Mouse (Mus musculus) gastrocnemius, postnatal 14 days (tissue): ENCODE data around the gene Vipr1. TPM values are rescaled to one million over a fixed set of nuclear protein-coding genes. Genes with fewer than 3 reads are reported as not detected.
"Not testable (repeated sequence)": the region's sequence is repeated elsewhere in the genome, so short reads cannot be mapped to it uniquely, and the experiment has no call there.

Experiments used
- DNase-seq: peaks from one replicate; pipeline ENCODE4 v3.0.0; 2021; ENCODE audit warnings: mixed read lengths
- intact Hi-C: fragments of 180-260 bp; cut with DNase I; formaldehyde crosslinking; loops from one replicate; pipeline ENCODE4 v1.15.1; 2025; ENCODE audit warnings: low total_unique reads
- long read RNA-seq, 2 experiments: library from polyadenylated mRNA; stranded (forward); transcript quantifications; one replicate each; pipeline ENCODE4 v2.0.0; 2021
- total RNA-seq, 2 experiments: library from RNA; stranded (reverse); gene quantifications; 2 replicates each; pipeline ENCODE4 v1.2.3; 2021

Gene Vipr1
- 1 to 10 TPM; 1.1 to 1.2 TPM for total RNA-seq
- long read RNA-seq, experiment 1 = 0 reads
- long read RNA-seq, experiment 2, partial matches to known transcripts = 0 of 1 reads
- long read RNA-seq, experiment 2, other reads (novel, unspliced or antisense) = 1 of 1 reads

DNA sequence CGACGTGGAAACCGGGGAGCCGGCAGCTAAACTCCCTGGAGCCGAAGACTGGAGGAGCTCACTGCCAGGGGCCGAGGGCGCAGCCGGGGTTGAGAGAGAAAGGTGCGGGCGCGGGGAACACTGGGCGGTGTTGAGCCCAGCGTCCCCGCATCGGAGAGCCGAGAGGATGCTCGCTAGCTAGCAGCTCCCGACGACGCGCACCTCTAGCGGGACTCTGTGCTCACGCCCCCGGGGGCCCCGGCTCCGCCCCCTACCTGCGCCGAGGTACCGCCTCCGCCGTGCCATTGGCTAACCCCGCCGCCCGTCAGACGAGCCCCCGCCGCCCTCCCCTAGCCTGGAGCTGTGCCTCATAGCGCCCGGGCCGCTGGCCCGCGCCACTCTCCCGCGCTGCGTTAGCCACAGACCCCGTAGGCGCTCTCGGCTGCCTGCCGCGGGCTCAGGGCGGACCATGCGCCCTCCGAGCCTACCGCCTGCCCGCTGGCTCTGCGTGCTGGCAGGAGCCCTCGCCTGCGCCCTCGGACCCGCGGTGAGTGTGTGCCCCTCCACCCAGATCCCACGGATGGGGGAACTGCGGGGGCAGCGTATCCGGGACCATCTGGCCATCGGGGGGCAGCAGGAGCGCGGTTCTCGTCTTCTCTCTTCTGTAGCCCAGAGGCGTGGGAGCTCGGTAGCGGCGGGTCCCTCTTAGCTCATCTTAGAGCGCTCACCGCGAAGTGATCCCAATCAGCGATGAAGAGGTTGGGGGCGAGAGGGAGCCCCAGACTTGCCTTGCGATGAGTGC is at the start of gene Vipr1:
Vipr1 (plus strand) TSS at position 316 of the 781 bp plus-strand sequence.
- peak; percentile 45 for DNase-seq
- intact Hi-C loops = loop anchor here (5.0 kb wide), 1 partner anchor 40 kb away; no protein-coding TSS in a partner anchor

DNA sequence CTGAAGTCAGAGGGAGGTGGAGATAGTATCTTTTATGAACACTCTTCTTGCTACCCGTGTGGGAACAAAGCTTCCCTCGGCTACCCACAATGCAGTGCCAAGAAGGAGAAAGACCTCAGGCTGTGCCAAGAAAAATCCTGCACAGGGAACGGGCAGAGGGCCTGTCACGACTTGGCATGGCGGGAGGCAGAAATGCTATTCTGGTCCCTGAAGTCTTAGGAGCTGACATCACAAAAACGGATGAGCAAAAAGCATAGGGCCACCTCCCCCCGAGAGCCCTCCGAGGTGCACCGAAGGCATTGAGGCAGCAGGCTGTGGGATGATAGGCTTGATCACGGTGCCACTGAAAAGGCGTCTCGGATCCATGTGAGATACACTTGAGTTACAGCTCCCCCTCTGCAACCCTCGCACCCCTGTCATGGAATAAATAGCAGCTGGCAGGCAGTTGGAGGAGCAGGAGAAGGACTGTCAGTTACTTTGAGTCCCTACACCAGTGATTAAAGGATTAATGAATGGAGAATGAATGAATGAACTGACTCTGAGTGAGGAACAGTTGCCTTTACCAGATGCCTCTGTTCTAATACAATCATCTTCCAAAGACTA is 49.5 kb upstream of the Vipr1 start:
- intact Hi-C loops = no loop called here

DNA sequence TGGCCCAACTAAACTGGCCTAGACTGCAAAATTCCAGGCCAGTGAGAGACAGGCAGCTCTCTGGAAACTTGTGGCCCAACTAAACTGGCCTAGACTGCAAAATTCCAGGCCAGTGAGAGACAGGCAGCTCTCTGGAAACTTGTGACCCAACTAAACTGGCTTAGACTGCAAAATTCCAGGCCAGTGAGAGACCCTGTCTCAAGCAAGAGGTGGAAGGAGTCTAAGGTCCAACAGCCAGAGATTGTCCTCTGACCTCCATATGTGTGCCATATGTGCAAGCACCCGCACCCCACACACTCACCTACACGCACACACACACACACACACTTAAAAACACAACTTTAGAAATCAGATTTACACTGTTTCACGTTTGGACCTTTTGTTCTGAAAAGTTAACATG is 48.7 kb upstream of the Vipr1 start:
- DNase-seq, intact Hi-C loops: not testable (repeated sequence)

More for the DNA sequence above, 49.5 kb upstream of the Vipr1 start:
- no peak for DNase-seq

DNA sequence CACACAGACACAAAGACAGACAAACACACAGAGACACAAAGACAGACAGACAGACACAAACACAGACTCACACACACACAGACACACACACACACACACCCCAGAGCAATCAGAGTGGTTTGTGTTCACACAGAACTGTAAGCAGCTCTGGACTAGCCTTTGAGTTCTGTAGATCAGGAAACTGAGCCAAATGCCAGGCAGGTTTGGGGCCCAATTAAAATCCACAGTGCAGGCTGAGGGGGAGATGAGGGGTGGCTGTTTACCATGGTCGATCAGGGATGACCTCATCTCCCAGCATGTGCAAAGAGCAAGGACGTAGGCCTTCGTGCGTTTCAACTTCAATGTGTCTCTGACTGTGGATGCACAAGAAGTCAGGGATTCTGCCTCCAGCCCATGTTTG is 47.7 kb upstream of the Vipr1 start:
- intact Hi-C loops = no loop called here

DNA sequence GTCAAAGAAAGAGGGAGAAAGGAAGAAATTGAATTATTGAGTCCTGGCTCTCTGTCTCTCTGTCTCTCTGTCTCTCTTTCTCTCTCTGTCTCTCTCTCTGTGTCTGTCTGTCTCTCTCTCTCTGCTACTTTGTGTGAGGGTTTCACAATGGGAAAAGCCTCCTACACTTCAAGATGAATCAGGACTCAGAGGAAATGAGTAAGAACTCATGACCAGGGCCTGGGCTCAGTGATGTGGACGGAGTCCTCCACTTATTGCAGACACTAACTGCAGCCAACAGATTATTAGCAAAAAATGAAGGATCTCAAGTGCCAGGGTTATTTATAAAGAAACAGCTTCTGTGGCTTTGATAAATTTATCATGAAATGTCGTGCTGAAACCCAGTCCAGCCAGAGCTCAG is 44.4 kb upstream of the Vipr1 start:
- intact Hi-C loops = no loop called here
- DNase-seq = no peak

More for the DNA sequence above, 47.7 kb upstream of the Vipr1 start:
- no peak for DNase-seq

DNA sequence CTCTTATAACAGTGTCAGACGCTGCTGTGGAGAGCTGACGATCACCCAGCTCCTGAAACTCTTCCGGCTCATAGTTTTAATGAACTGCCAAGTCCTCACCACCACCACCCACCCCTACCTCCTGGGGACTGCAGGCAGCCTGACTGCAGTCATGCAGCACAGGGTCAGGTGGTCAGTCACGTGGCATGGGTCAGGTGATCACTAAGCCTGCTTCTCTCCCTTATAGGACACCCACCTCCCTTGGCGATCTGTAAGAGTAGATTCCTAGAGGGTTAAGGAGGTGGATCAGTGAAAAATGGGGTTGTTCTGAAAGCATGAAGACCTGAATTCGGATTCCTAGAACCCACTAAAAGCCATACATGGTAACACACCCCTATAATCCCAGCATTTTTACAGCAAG is 43.0 kb upstream of the Vipr1 start:
- intact Hi-C loops = no loop called here

DNA sequence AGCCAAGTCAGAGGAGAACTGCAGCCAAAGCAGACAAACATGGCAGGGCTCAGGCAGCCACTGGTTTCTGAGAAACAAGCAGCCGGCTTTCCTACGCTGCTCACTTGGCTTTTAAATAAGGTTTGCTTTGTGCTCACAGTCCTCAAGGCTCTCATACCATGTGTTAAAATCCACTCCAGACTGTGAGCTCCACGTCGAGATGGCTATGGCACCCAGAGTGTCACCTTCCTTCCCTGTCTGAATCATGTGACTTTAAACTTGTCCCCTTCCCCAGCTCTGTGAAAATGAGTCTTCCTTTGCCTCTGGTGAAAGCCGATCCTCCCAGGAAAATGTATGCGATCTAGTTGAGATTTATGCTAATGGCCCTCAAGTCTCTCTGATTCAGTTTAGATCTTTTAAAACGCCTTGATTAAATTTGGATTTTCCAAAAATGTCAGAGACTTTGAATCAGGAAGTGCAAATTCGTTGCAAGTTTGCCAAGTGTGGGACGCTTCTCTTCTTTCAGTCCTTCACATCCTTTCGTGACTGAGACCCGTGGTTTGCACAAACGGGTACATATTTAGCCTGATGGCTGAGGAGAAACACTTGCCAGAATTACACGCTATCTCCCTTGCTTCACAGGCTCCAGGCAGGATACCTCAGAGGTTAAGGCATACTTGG is 42.2 kb upstream of the Vipr1 start:
- DNase-seq = no peak
- intact Hi-C loops = loop anchor here (10.0 kb wide), 2 partner anchors 206 to 356 kb away; no protein-coding TSS in a partner anchor

More for the DNA sequence above, 43.0 kb upstream of the Vipr1 start:
- DNase-seq = no peak

DNA sequence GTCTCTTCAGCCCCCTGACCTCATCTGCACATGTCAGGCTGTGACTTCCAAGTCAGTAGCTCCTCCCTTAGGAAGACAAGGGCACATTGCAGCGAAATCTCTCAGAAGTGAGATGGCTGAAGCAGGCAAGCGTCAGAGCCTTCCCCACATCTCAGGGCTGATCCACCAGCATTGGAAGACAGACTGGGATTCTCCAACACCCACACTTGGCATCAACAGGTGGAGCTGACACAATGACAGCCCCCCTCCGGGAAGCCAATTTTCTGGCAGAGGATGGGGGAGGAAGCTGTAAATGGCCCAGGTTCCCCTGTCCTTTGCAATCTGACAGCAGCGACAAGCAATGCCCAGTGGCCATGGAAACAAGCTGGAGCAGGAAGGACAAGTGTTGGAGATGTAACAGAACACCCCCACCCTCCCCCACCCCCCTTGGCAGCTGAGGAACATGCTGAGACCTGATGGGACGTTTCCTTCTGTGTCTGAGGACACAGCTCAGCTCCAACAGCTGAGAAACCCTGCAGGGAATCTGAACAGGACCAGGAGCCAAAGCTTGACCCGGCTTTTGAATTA is 41.6 kb upstream of the Vipr1 start:
- intact Hi-C loops = loop anchor here (10.0 kb wide), 2 partner anchors 206 to 356 kb away; no protein-coding TSS in a partner anchor

DNA sequence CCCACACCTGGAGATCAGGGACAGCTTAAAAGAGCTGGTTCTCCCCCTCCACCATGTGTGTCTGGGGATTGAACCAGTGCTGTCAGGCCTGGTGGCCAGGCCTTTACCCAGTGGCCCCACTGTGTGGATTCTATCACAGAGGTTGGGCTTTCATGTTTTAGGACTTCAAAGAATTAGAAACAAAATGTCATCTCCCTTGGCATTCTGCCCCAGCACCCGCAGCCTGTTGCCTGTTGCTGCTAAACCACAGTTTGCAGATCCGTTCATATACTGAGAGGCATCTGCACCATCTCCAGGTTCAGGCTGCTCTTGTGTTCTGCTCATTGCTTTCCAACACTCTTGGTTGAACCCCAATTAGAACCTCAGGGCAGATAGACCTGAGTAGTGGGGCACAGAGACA is 40.1 kb upstream of the Vipr1 start:
- intact Hi-C loops = loop anchor here (10.0 kb wide), 2 partner anchors 208 to 358 kb away; no protein-coding TSS in a partner anchor
- DNase-seq = no peak

More for the DNA sequence above, 41.6 kb upstream of the Vipr1 start:
- peak; percentile 24 for DNase-seq

DNA sequence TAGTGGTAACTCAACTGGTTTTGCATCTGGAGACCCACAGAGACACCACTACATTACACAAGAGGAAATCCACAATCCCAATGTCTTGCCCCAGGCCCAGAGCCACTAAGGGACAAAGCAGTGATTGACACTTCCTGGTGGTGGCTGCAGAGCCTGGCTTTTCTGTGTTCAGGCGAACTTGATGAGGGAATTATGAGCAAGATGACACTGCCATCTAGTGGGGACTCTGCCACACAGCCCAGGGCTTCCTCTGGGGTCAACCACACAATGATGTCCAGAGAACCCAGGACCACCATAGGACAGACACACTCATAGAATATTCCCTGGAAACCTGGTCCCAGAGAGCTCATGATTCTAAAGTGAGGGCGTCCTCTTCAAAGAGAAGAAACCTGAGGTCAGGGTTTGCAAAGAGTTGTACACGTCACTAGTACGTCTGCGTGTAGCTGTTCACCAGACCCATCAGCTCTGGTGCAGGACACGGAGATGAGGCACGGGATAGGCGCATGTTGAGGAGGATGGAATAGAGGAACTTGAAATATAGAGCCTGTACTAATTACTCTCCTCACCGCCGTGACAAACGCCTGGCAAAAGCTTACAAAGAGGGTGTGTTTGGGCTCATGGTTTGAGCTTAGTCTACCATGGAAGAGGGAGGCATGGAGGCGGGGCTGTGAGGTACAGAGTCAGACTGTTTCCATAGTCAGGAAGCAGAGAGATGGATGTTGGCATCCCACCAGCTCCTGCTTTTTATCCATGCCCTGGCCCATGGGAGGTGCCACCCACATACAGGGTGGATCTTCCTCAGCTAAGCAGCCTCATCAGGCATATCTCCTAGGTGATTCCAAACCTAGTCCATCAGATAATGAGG is 36.9 kb upstream of the Vipr1 start:
- DNase-seq = peak; percentile 73
- intact Hi-C loops = loop anchor here (2.0 to 10.0 kb wide), 3 partner anchors 125 to 361 kb away; no protein-coding TSS in a partner anchor

DNA sequence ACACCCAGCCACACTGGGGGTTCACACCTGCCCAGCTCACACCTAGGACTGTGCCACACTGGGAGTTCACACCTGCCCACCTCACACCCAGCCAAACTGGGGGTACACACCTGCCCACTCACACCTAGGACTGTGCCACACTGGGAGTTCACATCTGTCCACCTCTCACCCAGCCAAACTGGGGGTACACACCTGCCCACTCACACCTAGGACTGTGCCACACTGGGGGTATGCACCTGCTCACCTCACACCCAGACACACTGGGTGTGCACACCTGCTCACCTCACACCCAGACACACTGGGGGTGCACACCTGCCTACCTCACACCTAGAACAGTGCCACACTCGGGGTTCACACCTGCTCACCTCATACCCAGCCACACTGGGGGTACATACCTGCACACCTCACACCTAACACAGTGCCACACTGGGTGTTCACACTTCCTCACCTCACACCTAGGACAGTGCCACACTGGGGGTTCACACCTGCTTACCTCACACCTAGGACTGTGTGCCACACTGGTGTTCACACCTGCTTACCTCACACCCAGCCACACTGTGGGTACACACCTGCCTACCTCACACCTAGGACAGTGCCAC is 35.9 kb upstream of the Vipr1 start:
- intact Hi-C loops = loop anchor here (2.0 to 10.0 kb wide), 3 partner anchors 126 to 362 kb away; no protein-coding TSS in a partner anchor
- no peak for DNase-seq

DNA sequence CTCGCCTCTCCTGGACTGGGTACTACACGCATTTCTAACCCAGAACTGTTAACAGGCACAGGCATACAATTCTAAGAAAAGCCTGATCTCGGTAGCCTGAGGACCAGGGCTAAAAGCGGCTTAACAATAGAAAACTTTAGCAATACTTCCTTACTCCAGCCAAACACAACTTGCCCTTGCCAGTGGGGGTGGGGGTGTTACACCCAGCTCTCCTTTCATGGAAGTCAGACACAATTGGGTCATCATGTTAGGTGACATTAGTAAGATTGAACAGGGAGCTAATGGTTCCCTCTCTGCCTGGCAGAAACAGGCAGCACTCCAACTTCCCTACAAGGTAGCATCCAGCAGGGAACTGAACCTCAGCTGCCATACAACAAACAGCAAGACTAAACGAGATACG is 33.1 kb upstream of the Vipr1 start:
- no peak for DNase-seq
- intact Hi-C loops = loop anchor here (10.0 kb wide), 2 partner anchors 215 to 365 kb away; no protein-coding TSS in a partner anchor

DNA sequence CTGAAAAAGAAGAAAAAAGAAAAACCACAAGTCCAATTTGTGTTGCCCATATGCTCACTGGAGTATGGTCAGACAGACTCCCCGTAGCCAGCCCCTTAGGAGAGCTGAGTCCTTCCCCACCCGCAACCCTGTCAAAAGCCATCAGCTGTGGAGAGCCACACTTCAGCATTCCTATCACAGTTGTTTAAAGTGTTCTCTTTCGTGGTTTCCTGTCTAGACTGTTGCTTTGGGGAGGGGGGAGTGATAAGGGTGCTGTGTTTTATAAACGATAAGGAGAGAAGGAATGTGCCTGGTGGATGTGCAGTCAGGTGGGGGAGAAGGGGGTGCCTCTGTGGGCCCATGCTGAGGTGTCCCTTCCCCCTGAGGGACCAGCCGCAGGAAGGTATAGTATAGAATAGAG is 29.3 kb upstream of the Vipr1 start:
- no peak for DNase-seq
- intact Hi-C loops = no loop called here

DNA sequence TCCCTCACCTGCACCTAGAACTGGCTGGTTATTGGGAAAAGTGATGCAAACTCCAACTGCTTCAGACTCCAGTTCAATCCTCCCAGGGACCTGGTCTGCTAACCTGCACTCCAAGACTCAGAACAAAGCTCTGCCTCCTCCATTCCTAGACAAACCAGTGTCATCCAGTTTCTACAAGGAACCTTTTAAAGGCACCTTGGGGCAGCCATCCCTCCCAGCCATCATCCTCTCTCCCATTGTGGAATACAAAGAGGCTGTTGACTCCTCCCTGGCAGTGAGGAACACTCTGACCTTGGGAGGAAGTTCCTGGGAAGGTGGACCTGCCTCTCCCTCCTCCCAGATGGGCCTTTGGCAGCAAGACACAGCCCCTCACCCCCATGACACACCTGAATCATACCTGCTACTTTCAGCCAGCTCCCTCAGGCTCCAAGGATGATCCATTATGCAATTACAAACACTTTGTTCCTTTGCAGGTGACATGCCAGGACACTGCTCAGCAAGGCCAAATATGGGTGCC is 28.2 kb upstream of the Vipr1 start:
- intact Hi-C loops = no loop called here
- no peak for DNase-seq

DNA sequence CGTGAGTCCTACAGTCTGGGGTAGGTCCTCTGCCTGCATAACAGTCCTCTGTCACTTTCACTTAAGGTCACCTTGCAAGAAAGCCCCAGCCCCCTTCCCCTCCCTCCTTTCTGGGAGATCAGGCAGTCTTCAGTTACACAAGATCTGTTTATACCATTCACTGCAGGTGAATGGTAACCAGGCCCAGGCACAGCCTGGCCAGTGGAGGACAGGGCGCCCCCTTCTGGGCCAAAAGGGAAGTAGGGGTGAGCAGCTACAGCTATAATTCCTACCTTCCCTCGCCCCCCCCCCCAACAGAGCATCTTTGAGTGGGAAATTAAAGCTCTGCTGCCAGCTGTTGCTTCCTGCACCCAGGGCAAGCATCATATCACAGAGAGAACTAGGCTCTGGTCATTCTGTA is 26.0 kb upstream of the Vipr1 start:
- no peak for DNase-seq
- intact Hi-C loops = no loop called here

DNA sequence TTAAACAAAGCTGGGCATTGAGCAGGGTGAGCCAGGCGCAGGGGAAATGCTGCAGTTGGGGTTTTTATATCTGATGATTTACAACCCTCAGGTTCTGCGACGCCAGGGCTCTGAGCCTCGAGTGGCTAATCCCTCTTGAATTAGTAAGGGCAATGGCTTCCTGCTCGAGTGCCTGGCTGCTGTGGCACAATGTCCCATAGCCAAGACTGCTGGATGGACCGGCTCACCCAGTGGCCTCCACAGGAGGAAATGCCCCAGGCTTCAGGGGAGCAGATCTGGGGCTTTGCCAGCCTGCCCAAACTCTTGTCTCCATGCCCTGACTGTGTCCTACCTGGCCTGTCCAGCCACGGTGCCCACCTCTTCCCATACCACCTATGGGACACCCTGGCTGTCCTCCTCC is 23.1 kb upstream of the Vipr1 start:
- DNase-seq = no peak
- intact Hi-C loops = no loop called here

DNA sequence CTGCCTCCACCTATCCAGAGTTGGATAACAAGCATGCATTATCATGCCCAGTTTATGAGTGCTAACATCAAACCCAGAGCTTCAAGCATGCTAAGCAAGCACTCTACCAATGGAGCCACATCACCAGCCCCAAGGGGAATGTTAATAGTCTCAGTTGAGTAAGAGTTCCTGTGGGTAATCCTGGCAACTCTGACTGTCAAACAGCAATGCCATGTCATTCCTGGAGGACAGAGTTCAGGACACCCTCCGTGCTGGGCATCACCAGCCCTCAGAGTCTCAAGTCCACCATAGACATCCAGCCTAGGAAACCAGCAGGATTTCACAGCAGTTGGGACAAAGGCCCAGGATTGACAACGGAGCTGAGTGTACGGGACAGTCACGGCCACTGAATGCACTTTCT is 19.3 kb upstream of the Vipr1 start:
- intact Hi-C loops = no loop called here
- DNase-seq = no peak

DNA sequence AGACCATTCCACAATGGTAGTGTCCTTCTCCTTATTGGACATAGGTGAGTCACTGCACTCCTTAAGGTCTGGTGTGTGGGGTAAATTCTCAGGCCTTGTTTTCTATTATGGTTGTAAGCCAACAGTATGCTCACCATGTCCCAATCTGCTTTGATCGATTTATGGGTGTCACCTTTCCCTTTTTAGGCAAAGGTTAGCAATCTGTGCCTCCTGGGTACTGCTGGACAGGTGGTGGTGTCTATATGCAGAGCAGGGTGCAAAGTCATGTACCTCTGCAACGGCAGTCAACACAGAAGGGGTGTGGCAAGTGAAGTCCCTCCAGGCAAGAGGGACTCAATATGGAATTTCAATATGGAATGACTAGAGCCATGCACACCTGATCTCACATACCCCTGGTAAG is 17.6 kb upstream of the Vipr1 start:
- intact Hi-C loops = no loop called here
- no peak for DNase-seq
